Mouse (Mus musculus) brown adipose tissue, adult 24 weeks (tissue): ENCODE results near the gene Zfp51. TPM values are rescaled to one million over a fixed set of nuclear protein-coding genes. Genes with fewer than 3 reads are reported as not detected.
"Not testable (repeated sequence)": the region's sequence is repeated elsewhere in the genome, so short reads cannot be mapped to it uniquely, and the experiment has no call there.

Experiments
- H3K27ac ChIP-seq: fragments of 200-500 bp; replicated peaks from 2 replicates; pipeline ENCODE4 v1.5.1; 2012; ENCODE audit warnings: low read depth, mild to moderate bottlenecking, low read length
- H3K4me1 ChIP-seq: fragments of 200-500 bp; 2 replicates; pipeline ENCODE4 v1.6.1; 2012; ENCODE audit warnings: low read length, mixed read lengths; ENCODE audit not compliant: control insufficient read depth, insufficient read depth, insufficient read length
- H3K4me3 ChIP-seq: fragments of 200-500 bp; 2 replicates; pipeline ENCODE4 v1.5.1; 2012; ENCODE audit warnings: low read depth, mild to moderate bottlenecking, low read length, moderate library complexity; ENCODE audit not compliant: insufficient read depth
- polyA plus RNA-seq: library from polyadenylated mRNA; stranded (reverse); fragments of >200 nt; gene quantifications from 2 replicates; pipeline ENCODE4 v1.2.4, GENCODE M21; 2012; ENCODE audit not compliant: missing spikeins, insufficient read depth, insufficient read length

The Zfp51 gene
- 6.2 and 8.9 TPM in 2 replicates for polyA plus RNA-seq

DNA sequence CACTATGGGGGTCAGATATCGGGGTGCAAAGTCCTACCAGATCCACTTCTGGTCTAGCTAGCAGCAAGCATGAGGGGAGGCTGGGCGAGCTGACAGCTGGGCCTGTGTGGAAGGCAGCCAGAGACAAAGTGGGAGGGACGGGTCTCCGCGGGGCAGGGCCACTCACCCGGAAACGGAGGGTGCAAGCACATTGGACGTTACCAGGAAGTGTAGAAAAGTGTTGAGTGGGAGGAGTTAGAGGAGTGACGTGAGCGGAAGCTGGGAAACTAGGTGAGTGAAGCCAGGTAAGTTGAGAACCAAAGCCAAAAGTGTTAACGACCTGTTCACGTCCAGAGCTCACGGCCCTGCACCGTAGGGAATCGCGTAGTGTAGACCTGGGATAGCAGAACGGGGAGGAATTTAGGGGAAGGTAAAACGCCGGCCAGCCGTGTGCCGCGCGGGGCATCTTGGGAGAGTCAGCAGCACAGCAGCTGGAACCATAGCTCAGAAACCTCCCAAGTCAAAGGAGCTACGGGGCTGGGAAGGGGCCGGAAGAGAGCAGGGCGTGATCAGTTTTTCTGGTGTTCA is at the start of gene Zfp51:
Gene Zfp51 (plus strand): TSS at position 237 of the 567 bp plus-strand sequence.
- Histone ChIP-seq H3K4me3 (peak within 1 kb of the TSS; percentile 71), H3K27ac (peak within 1 kb of the TSS; percentile 79), H3K4me1 (peaks cover 2% of the 10 kb centered on the region; the same call in 1 of the 2 replicates)

DNA sequence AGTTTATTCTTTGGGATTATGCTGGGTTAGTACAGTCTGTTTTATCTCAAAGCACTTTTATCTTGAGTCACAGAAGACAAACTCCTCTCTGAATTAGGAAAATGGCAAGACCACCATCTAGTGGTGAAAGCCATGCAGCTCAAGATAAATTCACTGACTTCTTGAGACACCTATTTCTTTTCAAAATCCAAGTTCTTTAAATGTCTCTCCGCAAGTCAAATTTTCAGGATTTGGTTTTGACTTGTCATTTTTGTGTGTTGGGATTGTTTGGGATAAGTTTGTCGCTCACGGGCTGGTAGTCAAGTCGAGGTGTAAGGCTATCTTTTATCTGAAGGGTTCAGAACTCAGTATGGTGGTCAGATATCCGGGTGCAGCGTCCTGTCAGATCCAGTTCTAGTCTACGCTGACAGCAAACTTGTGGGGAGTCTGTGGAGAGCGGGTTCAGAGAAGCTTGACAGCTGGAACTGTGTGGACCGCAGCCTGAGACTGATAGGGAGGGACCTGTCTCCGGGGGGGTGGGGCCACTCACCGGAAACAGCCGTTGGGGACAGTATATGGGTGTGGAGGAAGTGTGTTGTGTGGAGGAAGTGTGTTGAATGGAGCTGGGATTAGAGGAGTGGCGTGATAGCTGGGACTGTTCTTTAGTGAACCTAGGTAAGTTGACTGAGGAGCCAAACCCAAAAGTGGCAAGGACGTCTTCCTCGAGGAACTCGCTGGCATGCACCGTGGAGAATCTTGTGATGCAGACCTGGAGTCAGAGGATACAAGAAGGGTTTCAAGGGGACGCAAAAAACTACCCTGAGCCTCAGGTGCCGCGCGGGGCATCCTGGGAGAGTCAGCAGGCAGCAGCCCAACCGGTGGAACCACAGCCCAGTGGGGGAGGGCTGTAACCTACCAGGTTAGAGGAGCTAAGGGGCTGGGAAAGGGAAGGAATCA is 27.2 kb upstream of the Zfp51 start, which contains the start of gene Zfp54:
Gene Zfp54 (plus strand): TSS at position 564 of the 936 bp plus-strand sequence.
- H3K4me1 ChIP-seq, result no peaks in the 10 kb centered on the region
- H3K4me3 ChIP-seq, result peak within 1 kb of the TSS; percentile 83
- H3K27ac ChIP-seq, result peak within 1 kb of the TSS; percentile 91

GRCm38 (mm10) chr17:21438806-21439400 is 11.3 kb upstream of the Zfp51 start:
- not testable (repeated sequence) for H3K4me3 ChIP-seq, H3K4me1 ChIP-seq, H3K27ac ChIP-seq

DNA sequence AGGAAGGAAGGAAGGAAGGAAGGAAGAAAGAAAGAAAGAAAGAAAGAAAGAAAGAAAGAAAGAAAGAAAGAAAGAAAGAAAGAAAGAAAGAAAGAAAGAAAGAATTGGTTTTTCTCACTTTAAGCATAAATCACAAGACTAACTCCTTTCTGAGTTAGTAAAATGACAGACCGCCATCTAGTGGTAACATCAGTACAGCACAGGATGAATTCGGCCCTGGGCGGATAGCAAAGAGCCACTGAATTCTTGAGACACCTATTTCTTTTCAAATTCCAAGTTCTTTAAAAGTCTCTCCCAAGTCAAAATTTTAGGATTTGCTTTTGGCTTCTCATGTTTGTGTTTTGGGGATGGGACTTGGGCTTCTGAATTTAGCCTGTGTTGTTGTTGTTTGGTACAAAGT is 505 bp upstream of the Zfp51 start:
- H3K27ac ChIP-seq, result peak overlapping the region; percentile 76
- peaks cover 2% of the 10 kb centered on the region; the same call in 1 of the 2 replicates for H3K4me1 ChIP-seq
- H3K4me3 ChIP-seq, result peak overlapping the region; percentile 71

DNA sequence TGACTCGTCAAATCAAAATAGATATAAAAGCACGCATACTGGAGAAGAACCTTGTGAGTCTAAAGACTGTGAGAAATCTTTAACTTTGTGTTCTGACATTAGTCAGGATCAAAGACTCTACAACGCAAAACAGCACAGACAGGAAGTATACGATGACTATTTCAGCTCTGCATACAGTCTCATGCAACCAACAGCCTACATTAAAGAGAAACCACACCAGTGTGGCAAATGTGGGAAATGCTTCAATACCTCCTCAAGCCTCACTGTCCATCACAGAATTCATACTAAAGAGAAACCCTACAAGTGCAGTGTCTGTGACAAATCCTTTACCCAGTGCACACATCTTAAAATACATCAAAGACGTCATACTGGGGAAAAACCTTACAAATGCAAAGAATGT is 13.4 kb downstream of the Zfp51 start:
- H3K27ac ChIP-seq, result no peak overlapping the region
- no peaks in the 10 kb centered on the region for H3K4me1 ChIP-seq
- H3K4me3 ChIP-seq, result no peak overlapping the region

DNA sequence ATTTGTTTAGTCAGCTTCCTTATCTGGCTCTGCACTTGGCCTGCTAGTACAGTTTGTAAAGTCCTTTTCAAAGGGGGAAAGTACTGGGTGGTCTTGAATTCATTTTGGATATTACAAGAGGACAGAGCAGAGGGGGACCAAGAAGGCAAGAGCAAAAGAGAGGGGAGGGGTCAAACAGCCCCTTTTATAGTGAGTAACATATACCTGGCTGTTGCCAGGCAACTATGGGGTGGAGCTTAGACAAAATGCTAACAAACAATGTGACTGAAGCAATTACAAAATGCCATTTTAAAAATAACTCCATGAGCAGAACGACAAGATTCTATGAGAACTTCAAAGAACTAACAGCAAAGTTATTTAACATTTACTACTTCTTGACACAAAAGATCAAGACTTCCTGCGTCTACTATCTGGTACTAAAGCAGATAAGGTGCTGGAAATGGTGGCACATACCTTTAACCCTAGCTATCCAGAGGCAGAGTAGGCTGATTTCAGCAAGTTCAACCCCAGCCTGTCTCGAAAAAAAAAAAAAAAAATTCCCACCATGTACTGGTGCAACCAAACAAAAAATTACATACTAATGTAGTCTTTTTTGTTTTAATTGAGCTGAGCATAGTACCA is 22.0 kb downstream of the Zfp51 start:
- H3K4me3 ChIP-seq, result no peak overlapping the region
- H3K4me1 ChIP-seq, result peaks cover 4% of the 10 kb centered on the region; the same call in 1 of the 2 replicates
- no peak overlapping the region for H3K27ac ChIP-seq

DNA sequence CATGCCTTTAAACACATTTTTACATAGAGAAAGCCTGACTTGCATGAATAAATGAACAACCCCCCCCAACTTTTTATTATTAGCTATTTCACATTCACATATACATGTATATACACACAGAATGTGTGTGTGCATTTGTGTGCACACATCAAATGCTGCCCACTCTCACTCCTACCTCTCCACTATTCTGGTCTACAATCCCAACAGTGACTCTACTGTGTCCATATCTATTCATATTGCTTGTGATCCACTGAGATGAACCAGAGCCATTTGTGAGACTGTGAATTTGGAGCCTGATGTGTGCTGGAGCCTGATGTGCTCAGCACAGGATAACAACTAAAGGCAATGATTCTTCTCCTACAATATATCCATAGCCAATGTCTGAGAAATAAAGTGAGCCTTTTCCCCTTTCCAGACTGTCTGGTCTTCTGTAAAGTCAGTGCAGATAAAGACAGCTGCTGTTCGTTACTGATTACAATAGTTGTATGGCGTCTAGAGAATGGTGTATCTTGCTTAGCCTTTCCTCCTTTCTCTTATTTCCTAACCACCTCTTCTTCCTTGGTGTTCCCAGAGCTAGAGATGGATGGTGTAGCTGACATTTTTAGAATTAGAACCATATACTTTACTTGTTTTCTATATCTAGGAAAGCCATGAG is 22.6 kb downstream of the Zfp51 start:
- no peak overlapping the region for H3K4me3 ChIP-seq
- H3K4me1 ChIP-seq, result peaks cover 4% of the 10 kb centered on the region; the same call in 1 of the 2 replicates
- H3K27ac ChIP-seq, result no peak overlapping the region

DNA sequence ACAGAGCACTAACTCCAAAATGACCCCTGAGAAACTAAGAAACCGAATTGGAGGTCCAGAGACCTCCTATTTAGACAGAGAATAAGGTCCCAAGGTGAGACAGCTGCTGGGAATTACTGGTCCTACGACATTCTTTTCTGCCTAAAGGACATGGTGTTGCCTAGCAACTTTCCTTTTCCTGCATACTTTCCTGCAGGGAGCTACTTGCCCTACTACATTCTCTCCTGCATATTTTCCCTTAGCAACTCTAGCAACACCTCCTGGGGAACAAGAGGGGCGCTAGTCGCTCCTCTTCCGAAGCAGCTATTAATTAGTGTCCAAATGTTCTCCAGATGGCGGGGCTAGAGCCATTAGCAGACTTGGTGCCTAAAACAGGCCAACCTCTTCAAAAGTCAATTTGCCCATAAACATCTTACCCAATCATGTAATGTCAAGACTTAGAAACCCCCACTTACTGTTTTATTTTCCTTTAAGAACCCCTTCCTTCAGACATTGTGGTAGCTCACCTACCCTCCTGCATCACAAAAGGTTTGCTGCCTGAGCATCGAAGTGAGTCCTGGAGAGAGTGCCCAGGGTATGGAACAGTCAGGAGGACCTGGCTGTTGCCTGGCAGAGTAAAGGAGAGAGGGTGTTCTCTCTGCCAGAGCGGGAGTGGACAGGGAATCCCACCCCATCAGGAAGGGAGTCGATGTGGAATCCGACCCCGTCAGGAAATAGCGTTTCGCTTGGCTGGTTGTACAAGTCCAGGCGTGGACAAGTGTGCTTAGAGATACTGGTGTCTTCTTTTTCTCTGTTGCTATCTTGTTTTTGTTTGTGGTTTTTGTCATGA is 23.4 kb downstream of the Zfp51 start:
- no peak overlapping the region for H3K4me3 ChIP-seq

GRCm38 (mm10) chr17:21474729-21475128 is 24.6 kb downstream of the Zfp51 start:
- H3K4me3 ChIP-seq, result peak overlapping the region; percentile 38; the same call in 1 of the 2 replicates
- not testable (repeated sequence) for H3K4me1 ChIP-seq, H3K27ac ChIP-seq

More for the DNA sequence above, 23.4 kb downstream of the Zfp51 start:
- H3K27ac ChIP-seq, result peak overlapping the region; percentile 60
- H3K4me1 ChIP-seq, result peaks cover 4% of the 10 kb centered on the region; the same call in 1 of the 2 replicates

- not testable (repeated sequence) for H3K4me3 ChIP-seq
These were observed 25.1 kb downstream of the Zfp51 start for GRCm38 (mm10) chr17:21475290-21475689.

DNA sequence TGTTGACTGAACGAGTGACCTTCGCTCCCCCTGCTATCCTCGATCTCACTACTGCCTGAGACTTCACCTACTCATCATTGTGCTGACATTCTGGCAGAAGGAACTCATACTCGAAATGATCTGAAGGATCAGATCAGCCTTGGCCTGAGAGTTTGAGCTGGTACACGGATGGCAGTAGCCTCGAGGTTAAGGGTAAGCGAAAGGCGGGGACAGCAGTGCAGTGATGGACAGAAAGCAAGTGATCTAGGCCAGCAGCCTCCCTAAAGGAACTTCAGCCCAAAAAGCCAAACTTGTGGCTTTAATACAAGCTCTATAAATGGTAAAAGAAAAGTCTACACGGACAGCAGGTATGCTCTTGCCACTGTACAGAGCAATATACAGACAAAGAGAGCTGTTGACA is 26.2 kb downstream of the Zfp51 start:
- H3K4me3 ChIP-seq, H3K4me1 ChIP-seq, H3K27ac ChIP-seq: not testable (repeated sequence)

More at GRCm38 (mm10) chr17:21475290-21475689, 25.1 kb downstream of the Zfp51 start:
- H3K27ac ChIP-seq, H3K4me1 ChIP-seq: not testable (repeated sequence)

- not testable (repeated sequence) for H3K4me3 ChIP-seq, H3K4me1 ChIP-seq, H3K27ac ChIP-seq
These were observed 28.1 kb downstream of the Zfp51 start for GRCm38 (mm10) chr17:21478103-21478777.

DNA sequence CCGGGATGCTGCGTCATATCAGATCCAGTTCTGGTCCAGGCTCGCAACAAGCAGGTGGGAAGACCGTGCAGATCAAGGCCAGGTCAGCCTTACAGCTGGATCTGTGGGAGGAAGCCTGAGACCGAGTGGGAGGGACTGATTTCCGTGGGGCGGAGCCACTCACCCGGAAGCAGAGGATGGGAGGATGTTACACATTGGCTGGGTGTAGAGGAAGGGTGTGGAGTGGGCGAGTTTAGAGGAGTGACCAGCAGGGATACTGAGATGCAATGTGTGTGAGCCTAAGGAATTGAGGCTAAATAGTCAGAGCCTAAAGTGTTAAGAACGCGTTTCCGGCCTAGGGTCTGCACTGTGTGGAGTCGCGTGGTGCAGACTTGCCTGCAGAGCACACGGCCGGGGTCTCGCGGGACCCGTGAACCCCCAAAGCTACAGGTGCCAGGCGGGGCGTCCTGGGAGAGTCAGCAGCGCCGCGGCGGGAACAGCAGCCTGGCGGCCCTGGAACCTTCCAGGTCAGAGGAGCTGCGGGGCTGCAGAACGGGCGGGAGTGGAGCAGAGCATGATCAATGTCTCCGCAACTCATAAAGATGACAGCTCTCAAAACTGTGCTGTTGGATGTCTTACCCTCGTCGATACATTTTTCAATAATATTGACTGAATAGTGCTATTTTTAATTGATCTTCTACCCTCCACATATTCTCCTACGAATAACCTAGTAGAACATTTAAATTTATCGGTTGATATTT is 38.8 kb downstream of the Zfp51 start, which contains the start of gene Zfp53:
Gene Zfp53 (plus strand): TSS at position 239 of the 740 bp plus-strand sequence.
- Histone ChIP-seq H3K4me3 (peak within 1 kb of the TSS; percentile 96), H3K4me1 (no peaks in the 10 kb centered on the region; the same call in 1 of the 2 replicates), H3K27ac (no peak within 1 kb of the TSS; the same call in 1 of the 2 replicates)
